Mouse (Mus musculus) MEL (cell line): ENCODE data around the gene Gfod1. TPM values are rescaled to one million over a fixed set of nuclear protein-coding genes. Genes with fewer than 3 reads are reported as not detected.

ENCODE experiments used
- DNase-seq: peaks from one replicate; pipeline ENCODE4 v3.0.0; 2011; ENCODE audit warnings: low read depth, low spot score
- H3K27ac ChIP-seq: 2 replicates; pipeline ENCODE4 v1.5.1; 2012; ENCODE audit warnings: low read depth, mild to moderate bottlenecking, control low read depth, low read length, moderate library complexity; ENCODE audit not compliant: control insufficient read depth
- H3K27me3 ChIP-seq, 2 experiments: fragments of 150-350 bp in 1 of 2; sonication (generic) in 1 of 2; 2 replicates each; pipeline ENCODE4 v1.6.1; 2012; ENCODE audit warnings: low read length in 2 of 2, mild to moderate bottlenecking in 2 of 2, improper control_type of control experiment in 1 of 2, moderate library complexity in 1 of 2; ENCODE audit not compliant: insufficient read depth in 2 of 2, control insufficient read depth in 1 of 2
- H3K36me3 ChIP-seq, 2 experiments: 2 replicates each; pipeline ENCODE4 v1.6.1; 2012 to 2014; ENCODE audit warnings: low read length in 2 of 2, improper control_type of control experiment in 1 of 2, inconsistent platforms in 1 of 2, mild to moderate bottlenecking in 1 of 2; ENCODE audit not compliant: insufficient read depth in 2 of 2, control insufficient read depth in 1 of 2
- H3K4me1 ChIP-seq, 2 experiments: fragments of 150-350 bp in 1 of 2; sonication (generic) in 1 of 2; 2 replicates each; pipeline ENCODE4 v1.6.1; 2012; ENCODE audit warnings: low read length in 2 of 2, improper control_type of control experiment in 1 of 2, mild to moderate bottlenecking in 1 of 2; ENCODE audit not compliant: insufficient read depth in 2 of 2, control insufficient read depth in 1 of 2
- H3K4me3 ChIP-seq, 2 experiments: fragments of 150-350 bp in 1 of 2; sonication (generic) in 1 of 2; 2 replicates each; pipeline ENCODE4 v1.5.1; 2012; ENCODE audit warnings: low read depth in 2 of 2, low read length in 2 of 2, mild to moderate bottlenecking in 2 of 2, moderate library complexity in 2 of 2, control low read depth in 1 of 2, improper control_type of control experiment in 1 of 2; ENCODE audit not compliant: control insufficient read depth in 1 of 2, insufficient read depth in 1 of 2
- H3K79me2 ChIP-seq: 2 replicates; pipeline ENCODE4 v1.6.1; 2012; ENCODE audit warnings: mild to moderate bottlenecking, low read length, moderate library complexity; ENCODE audit not compliant: control insufficient read depth, poor library complexity, insufficient read depth
- H3K9ac ChIP-seq: 2 replicates; pipeline ENCODE4 v1.6.1; 2012; ENCODE audit warnings: low read depth, mild to moderate bottlenecking, control low read depth, low read length, moderate library complexity; ENCODE audit not compliant: control insufficient read depth, poor library complexity, severe bottlenecking
- H3K9me3 ChIP-seq: fragments of 150-350 bp; sonication (generic); replicated peaks from 2 replicates; pipeline ENCODE4 v1.6.1; 2012; ENCODE audit warnings: mild to moderate bottlenecking, low read length, improper control_type of control experiment, moderate library complexity; ENCODE audit not compliant: insufficient read depth
- CHD2 ChIP-seq: IDR thresholded peaks from 2 replicates; pipeline ENCODE4 v1.6.1; 2011; ENCODE audit warnings: low read length, improper control_type of control experiment
- CTCF ChIP-seq, 3 experiments: IDR thresholded peaks in 2 of 3; conservative IDR thresholded peaks in 1 of 3; 2 replicates each; pipeline ENCODE4 v1.5.1; 2011 to 2012; ENCODE audit warnings: low read length in 3 of 3, low read depth in 2 of 3, mild to moderate bottlenecking in 2 of 3, improper control_type of control experiment in 1 of 3, inconsistent platforms in 1 of 3, mixed read lengths in 1 of 3, moderate library complexity in 1 of 3; ENCODE audit not compliant: control insufficient read depth in 1 of 3, insufficient read depth in 1 of 3, poor library complexity in 1 of 3, severe bottlenecking in 1 of 3
- ELF1 ChIP-seq: IDR thresholded peaks from 2 replicates; pipeline ENCODE4 v1.6.1; 2014; ENCODE audit warnings: low read depth, mild to moderate bottlenecking, inconsistent platforms, low read length, improper control_type of control experiment, moderate library complexity
- GABPA ChIP-seq: IDR thresholded peaks from 2 replicates; pipeline ENCODE4 v1.6.1; 2012; ENCODE audit warnings: low read depth, mild to moderate bottlenecking, inconsistent platforms, low read length, improper control_type of control experiment, moderate library complexity
- GATA1 ChIP-seq: IDR thresholded peaks from 2 replicates; pipeline ENCODE4 v1.6.1; 2011; ENCODE audit warnings: low read depth, low read length, improper control_type of control experiment
- HCFC1 ChIP-seq: IDR thresholded peaks from 2 replicates; pipeline ENCODE4 v1.6.1; 2012; ENCODE audit warnings: low read depth, mild to moderate bottlenecking, inconsistent platforms, low read length, improper control_type of control experiment, moderate library complexity
- KAT2A ChIP-seq: conservative IDR thresholded peaks from 2 replicates; pipeline ENCODE4 v1.6.1; 2012; ENCODE audit warnings: low read depth, low read length, improper control_type of control experiment, inconsistent platforms
- MAFK ChIP-seq: IDR thresholded peaks from 2 replicates; pipeline ENCODE4 v1.6.1; 2011; ENCODE audit warnings: low read depth, mild to moderate bottlenecking, low read length, improper control_type of control experiment, borderline replicate concordance
- MAX ChIP-seq: IDR thresholded peaks from 2 replicates; pipeline ENCODE4 v1.6.1; 2011; ENCODE audit warnings: low read length, improper control_type of control experiment
- MAZ ChIP-seq: IDR thresholded peaks from 2 replicates; pipeline ENCODE4 v1.6.1; 2012; ENCODE audit warnings: low read depth, mild to moderate bottlenecking, inconsistent platforms, low read length, improper control_type of control experiment
- MEF2A ChIP-seq: IDR thresholded peaks from 2 replicates; pipeline ENCODE4 v1.6.1; 2014; ENCODE audit warnings: low read depth, mild to moderate bottlenecking, inconsistent platforms, low read length, improper control_type of control experiment; ENCODE audit not compliant: poor library complexity, insufficient replicate concordance, severe bottlenecking; ENCODE audit errors: extremely low read depth
- MYC ChIP-seq: IDR thresholded peaks from 2 replicates; pipeline ENCODE4 v1.6.1; 2011; ENCODE audit warnings: low read depth, mild to moderate bottlenecking, low read length, improper control_type of control experiment, moderate library complexity
- NELFE ChIP-seq: IDR thresholded peaks from 2 replicates; pipeline ENCODE4 v1.6.1; 2011; ENCODE audit warnings: low read depth, low read length, improper control_type of control experiment
- NRF1 ChIP-seq: IDR thresholded peaks from 2 replicates; pipeline ENCODE4 v1.6.1; 2014; ENCODE audit warnings: low read depth, mild to moderate bottlenecking, inconsistent platforms, low read length, improper control_type of control experiment, moderate library complexity; ENCODE audit not compliant: poor library complexity, insufficient read depth, severe bottlenecking
- POLR2AphosphoS2 ChIP-seq: IDR thresholded peaks from 2 replicates; pipeline ENCODE4 v1.6.1; 2011; ENCODE audit warnings: low read length, improper control_type of control experiment
- POLR2AphosphoS5 ChIP-seq: IDR thresholded peaks from 2 replicates; pipeline ENCODE4 v1.6.1; 2012; ENCODE audit warnings: low read depth, borderline replicate concordance, mild to moderate bottlenecking, inconsistent platforms, low read length, moderate library complexity, mixed read lengths
- RAD21 ChIP-seq: IDR thresholded peaks from 2 replicates; pipeline ENCODE4 v1.6.1; 2011; ENCODE audit warnings: mild to moderate bottlenecking, low read depth, low read length, improper control_type of control experiment
- RCOR1 ChIP-seq: IDR thresholded peaks from 2 replicates; pipeline ENCODE4 v1.6.1; 2012; ENCODE audit warnings: low read depth, mild to moderate bottlenecking, inconsistent platforms, low read length, improper control_type of control experiment
- SMC3 ChIP-seq: IDR thresholded peaks from 2 replicates; pipeline ENCODE4 v1.6.1; 2011; ENCODE audit warnings: low read depth, low read length, improper control_type of control experiment
- TBP ChIP-seq: IDR thresholded peaks from 2 replicates; pipeline ENCODE4 v1.8.0; 2011; ENCODE audit warnings: low read depth, low read length, improper control_type of control experiment
- TCF12 ChIP-seq: IDR thresholded peaks from 2 replicates; pipeline ENCODE4 v1.6.1; 2014; ENCODE audit warnings: low read depth, mild to moderate bottlenecking, inconsistent platforms, low read length, improper control_type of control experiment, moderate library complexity
- ZC3H11A ChIP-seq: IDR thresholded peaks from 2 replicates; pipeline ENCODE4 v1.6.1; 2012; ENCODE audit warnings: low read depth, mild to moderate bottlenecking, inconsistent platforms, low read length, improper control_type of control experiment
- ZNF384 ChIP-seq: IDR thresholded peaks from 2 replicates; pipeline ENCODE4 v1.6.1; 2012; ENCODE audit warnings: low read depth, mild to moderate bottlenecking, inconsistent platforms, low read length, improper control_type of control experiment
- polyA plus RNA-seq, 2 experiments: library from polyadenylated mRNA; stranded (reverse) in 1 of 2; unstranded in 1 of 2; fragments of >175 nt in 1 of 2; fragments of >200 nt in 1 of 2; gene quantifications; 2 replicates each; pipeline versions ENCODE4 v1.2.1 to v1.2.4; 2012; ENCODE audit warnings: low replicate concordance in 2 of 2, low read depth in 1 of 2; ENCODE audit not compliant: insufficient read length in 2 of 2, insufficient read depth in 1 of 2, missing spikeins in 1 of 2
- total RNA-seq: library from RNA; depleted of rRNA; stranded (reverse); fragments of 300-350 nt; gene quantifications from 2 replicates; pipeline ENCODE4 v1.2.3, GENCODE M21; 2012

The Gfod1 gene
- total and polyA plus RNA-seq, 3 experiments: 0.27 to 0.93 TPM; not detected in 1

GRCm38 (mm10) chr13:43243793-43244192 is 60.2 kb downstream of the Gfod1 start:
- DNase-seq: no peak
- Histone ChIP-seq H3K9me3 (no peaks in the 10 kb centered on the region), H3K4me3 (no peak overlapping the region), H3K4me1 (peaks cover 10 to 26% of the 10 kb centered on the region in 2 experiments), H3K36me3 (peaks cover 0 to 17% of the 10 kb centered on the region in 2 experiments; a peak in 2 of 4 replicates), H3K9ac (no peak overlapping the region), H3K27me3 (no peaks in the 10 kb centered on the region), H3K27ac (no peak overlapping the region), H3K79me2 (no peaks in the 10 kb centered on the region)
- TF ChIP-seq MAZ (no peak), CTCF (IDR thresholded peaks at IDR 0.05 in 2 of 3, conservative IDR thresholded peaks at IDR 0.05 in 1 of 3; ENCODE audit: control insufficient read depth in 1 of 3, insufficient read depth in 1 of 3, low read depth in 2 of 3, low read length in 3 of 3, poor library complexity in 1 of 3, severe bottlenecking in 1 of 3) (no peak), POLR2AphosphoS5 (no peak), RAD21 (no peak), NELFE (no peak), MAFK (no peak), TCF12 (no peak), POLR2AphosphoS2 (no peak), ZNF384 (no peak), GABPA (no peak), ZC3H11A (no peak)

- peaks cover 10 to 26% of the 10 kb centered on the region in 2 experiments for H3K4me1 ChIP-seq
- no peaks in the 10 kb centered on the region for H3K27me3 ChIP-seq
- H3K79me2 ChIP-seq: no peaks in the 10 kb centered on the region
- no peaks in the 10 kb centered on the region for H3K9me3 ChIP-seq
- TF ChIP-seq NELFE (no peak), SMC3 (no peak), MEF2A (no peak), NRF1 (no peak), GATA1 (no peak), HCFC1 (no peak), ELF1 (no peak), MYC (no peak), RCOR1 (no peak), CHD2 (no peak), POLR2AphosphoS2 (no peak), MAX (no peak), KAT2A (no peak), ZC3H11A (no peak), TBP (no peak)
- no peak overlapping the region for H3K9ac ChIP-seq
- no peak for DNase-seq
- H3K27ac ChIP-seq: no peak overlapping the region
- peaks cover 0 to 17% of the 10 kb centered on the region in 2 experiments; a peak in 2 of 4 replicates for H3K36me3 ChIP-seq
- H3K4me3 ChIP-seq: no peak overlapping the region
Measured at GRCm38 (mm10) chr13:43243240-43243639, 60.7 kb downstream of the Gfod1 start.
